Mouse (Mus musculus) liver (tissue): Measurements from ENCODE around the gene Nr6a1.

ENCODE experiments used
- DNase-seq: peaks from one replicate; pipeline ENCODE4 v3.0.0-alpha.2; 2020; ENCODE audit warnings: mixed read lengths

Gene Nr6a1

DNA sequence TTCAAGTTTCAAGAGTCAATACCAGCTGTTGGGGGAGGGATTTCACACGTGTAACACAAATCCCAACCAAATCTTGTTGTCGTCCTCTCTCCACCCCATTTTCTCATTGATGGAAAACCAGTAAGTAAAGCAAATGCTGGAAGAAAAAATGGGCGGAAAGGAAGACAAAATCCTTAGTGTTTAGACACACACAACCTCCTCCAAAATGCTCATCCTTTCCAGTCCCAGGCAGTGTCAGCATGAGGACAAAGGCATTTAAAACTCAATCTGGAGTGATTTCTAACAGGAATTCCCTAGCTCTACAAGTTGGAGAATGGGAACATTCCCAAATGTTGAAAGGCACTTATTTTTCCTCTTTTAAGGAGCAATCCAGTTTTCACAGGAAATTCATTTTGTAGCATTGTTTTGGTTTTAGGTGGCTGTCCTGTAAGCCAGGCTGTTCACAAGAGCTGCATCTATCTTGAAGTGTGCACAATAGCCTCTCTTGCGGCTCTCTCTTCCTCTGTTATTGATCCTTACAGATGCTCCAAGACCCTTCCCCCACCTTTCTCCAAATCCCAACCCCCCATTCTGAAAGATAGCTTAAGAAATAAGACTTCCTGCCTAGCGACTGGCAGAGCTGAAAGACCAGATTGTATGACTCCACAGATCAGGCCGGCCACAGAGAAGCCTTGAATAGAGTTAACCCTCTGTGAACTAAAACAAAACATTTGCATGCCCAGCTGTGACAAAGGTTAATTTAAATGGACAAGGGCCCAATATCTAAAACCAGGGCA, 145.4 kb downstream of the Nr6a1 start:
- DNase-seq: no peak

DNA sequence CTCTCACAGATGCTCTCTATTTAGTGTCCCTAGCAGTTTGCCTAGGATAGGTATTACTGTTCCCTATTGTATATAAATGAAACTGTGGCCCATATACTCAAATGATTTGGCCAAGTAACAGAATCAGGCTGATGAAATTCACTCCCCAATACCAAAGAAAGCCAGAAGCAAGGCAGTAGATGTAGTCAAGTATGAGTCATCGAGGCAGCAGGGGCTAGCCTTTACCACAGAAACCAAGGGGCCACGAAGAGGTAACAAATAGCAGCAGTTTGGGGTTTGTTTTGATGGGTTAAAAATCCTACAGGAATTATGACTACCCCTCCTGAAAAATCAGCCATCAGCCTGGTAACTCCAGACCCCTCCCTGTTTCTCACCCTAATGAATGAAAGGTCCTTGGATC, 147.5 kb downstream of the Nr6a1 start:
- no peak for DNase-seq

DNA sequence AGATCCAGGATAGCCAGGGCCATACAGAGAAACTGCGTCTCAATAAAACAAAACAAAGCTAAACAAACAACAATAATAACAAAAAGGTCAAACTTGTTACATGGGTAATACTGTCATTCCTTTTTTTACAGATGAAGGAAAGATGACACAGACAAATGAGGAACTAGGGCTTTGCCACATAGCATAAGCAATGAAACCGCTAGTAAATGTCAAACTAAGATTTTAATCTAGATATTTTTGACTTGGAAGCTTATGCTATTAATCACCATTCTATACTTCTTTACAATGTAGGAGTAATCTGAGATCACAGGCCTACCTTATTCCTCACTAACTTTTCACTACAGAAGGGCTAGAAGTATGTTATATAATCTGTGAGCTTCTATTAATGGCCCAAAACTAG, 150.2 kb downstream of the Nr6a1 start:
- DNase-seq: no peak

DNA sequence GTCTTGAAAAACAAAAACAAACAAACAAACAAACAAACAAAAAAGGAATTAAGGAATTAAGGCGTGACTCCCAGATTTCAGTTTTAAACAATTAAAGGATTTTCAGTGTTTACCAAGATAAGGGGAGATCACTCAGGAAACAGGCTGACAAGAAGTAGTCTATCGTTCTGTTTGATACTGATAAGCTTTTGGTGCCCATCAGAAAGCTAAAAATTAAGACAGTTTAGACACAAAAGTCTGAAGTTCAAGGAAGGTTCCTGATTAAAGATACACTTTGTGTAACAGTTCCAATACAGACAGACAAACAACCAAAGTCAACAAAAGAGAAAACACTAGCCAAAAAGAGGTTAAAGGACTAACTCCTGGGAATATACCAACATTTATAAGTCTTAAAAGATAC, 152.6 kb downstream of the Nr6a1 start:
- DNase-seq: no peak

DNA sequence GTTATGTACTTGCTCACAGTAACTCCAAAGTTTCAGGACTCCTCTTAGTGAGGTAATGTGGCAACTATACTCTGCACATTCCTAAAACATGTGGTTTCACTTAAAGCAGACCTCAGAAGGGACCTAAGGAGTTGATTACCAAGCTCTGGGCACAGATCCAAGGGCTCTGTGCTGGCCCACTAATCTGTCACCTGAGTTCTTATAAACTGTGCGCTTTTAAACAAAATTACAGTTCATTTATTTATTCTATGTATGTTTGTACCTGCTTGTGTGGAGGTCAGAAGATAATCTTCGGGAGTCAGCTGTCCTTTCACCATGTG, 156.1 kb downstream of the Nr6a1 start:
- no peak for DNase-seq

DNA sequence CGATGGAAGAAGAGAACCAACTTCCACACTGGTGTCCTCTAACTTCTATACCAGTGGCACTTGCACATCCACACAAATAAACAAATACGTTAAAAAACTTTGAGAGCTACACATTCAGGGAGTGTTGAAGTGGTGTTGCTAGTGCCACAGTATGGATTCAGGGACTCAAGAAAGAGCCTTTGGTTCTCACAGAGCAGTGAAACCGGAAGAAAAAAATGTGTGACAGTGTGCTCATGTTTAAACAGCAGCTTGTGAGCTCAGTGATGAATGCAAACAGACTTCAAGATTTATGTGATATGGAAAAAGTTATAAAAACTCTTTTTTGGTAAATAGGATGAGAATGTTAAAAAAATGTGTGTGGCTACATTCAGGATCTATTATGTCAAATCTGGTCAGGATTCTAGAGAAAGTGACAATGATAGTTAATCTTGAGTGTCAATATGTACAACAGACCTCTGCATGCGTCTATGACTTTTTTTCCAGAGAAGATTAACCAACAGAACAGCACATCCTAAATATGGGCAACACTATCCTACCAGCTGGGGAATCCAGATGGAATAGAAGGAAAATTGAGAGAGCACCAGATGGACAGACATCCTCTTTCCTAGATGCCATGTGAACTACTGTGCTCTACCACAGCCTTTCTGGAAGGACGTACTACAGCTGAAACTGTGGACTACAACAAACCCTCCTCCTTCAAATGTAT, 156.6 kb downstream of the Nr6a1 start:
- DNase-seq: no peak

DNA sequence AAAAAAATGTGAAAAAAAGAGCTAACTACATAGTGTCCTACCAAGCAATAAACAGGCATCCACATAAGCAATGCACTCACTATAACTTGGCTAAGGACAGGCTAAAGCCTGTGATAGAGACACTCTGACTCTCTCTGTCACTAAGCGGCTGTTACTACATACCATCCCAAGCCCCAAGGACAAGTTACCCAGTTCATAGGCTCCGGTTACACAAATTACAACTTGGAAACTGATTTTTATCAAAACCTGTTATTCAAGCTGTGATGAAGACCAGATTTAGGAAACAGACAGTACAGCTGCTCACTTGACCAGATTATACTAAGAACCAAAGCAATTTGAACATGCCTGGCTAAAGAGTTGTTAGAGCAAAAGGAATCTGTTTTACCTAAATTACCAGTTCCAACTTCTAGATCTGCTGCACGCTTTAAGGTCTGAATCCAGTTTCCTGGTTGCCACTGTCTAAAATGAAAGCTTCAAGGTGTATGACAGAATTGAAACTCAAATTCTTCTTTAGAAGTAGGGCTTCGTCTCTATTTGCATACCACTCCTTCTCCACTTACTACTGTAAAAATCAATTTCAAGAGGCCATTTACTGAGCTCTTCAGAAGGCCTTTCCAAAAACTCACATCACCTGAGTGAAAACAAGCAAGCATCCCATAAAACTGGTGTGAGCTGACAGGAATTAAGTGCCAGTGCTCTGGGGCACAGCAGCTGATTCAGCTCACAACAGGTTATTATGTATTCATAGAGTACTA, 160.1 kb downstream of the Nr6a1 start:
- no peak for DNase-seq

DNA sequence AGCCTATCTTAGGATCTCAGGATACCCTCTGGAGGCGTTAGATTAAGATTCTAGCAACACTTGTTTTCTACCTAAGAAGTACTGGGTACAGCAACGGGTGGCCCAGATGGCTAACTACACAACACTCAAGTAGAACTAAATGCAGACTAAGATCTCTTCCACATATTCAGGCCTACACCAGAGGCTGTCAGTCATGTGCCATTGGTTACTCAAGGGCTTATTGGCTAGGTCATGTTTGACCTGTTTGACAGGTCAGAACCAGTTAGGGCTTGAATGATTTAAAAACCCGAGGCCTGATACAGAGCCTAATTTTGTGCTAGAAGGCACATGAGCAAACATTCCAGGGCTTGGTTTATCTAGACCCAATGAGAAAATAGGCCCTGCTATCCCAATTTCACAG, 187.6 kb downstream of the Nr6a1 start:
- no peak for DNase-seq

DNA sequence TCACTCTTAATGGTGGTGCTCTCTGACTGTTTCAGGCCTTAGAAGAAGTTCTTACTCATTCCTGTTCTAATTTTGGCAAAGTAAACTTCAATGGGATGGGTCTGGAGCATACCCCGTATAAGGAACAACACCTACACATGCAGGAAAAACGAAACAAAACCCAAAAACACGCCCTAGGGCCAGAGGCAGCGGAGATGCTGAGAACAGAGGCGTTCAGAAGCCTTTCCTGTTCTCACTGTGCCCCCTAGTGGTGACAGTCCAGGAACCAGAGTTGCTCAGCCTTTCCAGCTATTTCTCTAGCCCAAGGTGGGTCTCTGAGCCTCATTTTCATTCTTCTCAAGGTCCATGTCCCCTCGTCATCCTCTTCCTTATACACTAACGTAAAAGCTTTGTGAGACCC, 188.1 kb downstream of the Nr6a1 start:
- peak; percentile 71 for DNase-seq

DNA sequence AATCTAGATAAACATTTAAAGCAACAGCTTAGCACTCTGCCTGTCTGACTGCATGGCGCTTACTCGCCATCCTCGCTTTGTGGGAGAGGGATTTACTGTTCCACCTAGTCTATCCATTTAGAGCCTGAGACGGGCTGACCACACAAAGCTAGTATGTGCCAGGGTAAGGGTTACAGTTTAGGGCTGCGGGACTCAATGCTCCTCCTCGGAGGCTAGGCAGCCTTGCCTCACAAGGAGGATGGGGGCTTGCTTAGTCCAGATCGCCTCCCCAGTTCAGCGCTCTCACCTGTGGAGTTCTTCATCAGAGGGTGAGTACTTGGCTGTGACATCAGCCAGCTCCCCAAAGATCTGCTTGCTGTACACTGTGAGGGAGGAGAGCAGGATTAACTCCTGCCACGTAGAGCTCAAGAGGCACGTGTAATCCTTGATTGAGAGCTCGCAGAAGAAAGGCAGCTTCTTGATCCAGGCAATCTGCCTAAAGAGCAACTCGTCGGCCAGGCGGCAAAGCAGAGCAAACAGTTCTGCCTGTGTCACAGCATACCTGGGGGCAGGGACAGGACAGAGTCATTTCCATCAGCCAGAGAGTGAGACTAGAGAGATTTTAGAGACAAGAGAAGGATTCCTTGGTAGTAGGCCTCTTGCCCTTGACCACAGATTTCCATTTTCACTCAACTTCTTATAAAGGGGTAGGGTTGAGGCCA, 188.7 kb downstream of the Nr6a1 start:
- DNase-seq: no peak

DNA sequence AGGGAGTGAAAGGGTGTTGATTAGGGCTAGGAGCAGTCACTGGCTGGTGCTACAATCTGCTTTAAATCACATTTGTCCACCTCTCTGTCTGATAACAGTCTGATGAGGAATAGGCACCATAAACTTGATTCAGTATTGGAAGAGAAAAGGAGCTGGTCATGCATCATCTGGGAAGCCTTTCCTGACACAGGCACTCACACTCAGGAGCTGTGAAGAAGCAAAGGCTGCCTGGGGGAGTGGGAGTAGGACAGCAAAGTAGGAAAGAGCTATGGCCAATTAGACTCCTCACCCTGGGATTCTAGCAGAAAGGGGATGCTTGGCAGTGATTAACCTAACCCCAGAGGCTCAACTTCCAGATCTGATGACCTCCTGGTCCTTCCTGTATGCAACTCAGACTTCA, 191.7 kb downstream of the Nr6a1 start:
- DNase-seq: no peak

DNA sequence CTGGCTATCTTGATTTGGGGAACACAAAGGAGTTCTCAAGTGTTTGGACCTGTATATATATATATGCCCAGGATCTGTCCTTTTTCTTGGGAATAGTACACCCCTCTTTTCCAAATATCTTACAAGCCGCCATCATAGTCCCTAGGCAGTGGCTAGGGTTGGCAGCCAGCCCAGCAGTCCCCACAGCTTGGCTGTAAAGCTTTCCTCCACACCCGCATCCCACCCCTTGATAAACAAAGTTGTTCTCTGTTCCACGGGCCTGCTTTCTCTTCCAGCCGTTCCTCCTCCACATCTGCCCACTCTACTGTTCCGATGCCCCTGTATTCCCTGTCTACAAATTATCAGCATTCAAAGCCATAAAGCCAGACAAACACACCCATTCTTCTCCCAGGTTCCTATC, 192.8 kb downstream of the Nr6a1 start:
- DNase-seq: no peak

DNA sequence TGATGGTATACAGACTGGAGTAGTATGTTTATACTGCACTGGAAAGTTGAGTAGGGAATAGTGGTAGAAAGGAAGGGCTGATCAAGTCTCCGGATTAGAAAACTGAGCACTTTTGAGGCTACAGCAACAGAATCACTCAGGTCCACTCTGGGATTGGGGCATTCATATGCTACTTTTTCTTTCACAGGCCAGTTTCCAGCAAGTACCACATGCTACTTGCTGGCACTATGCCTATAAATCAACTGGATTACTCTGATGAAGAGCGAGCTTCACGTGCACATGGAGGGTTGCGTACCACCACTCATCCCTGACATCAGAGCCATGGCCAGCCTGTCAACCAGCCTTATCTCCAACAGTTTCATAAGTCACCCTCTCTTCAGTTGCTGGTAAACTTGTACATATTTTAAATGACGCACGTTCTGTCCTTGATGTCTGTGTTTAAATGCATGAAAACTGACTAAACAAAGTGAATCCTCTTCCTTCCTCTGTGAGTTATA, 197.1 kb downstream of the Nr6a1 start:
- no peak for DNase-seq

DNA sequence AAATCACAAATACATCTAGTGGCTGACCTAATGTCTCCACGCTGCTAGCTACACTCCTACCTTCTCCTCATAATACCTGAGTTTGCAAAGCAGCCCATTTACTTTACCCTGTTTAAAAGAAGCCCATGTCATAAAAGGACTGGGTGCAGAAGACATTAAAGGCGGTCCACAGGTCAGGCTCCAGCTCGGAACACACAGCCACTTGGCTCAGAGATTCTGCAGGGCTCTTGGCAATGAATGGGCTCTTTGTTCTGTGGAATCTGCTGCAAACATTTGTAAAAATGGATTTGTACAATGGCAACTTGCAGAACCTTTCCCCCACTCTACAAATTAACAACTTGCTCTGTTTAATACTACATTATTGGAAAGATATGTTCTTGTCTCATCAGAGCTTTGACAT, 202.1 kb downstream of the Nr6a1 start:
- no peak for DNase-seq

DNA sequence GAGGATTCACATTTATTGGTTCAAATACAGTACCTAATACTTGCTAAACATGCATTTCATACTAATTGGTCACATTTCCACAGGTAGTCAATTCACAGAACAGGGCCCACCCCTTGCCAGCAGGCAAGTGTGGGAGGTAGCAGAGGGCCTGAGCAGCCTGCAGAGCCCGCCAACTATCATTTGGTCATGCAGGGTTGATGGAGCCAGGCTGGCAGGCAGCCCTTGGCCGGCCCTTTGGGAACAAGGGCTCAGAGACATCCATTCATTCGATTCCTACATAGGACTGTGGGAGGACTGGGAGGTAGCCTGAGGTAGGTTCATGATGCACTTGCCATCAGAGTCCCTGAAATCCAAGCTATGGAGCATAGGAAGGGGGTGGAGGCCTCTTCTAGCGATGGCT, 204.1 kb downstream of the Nr6a1 start:
- no peak for DNase-seq

DNA sequence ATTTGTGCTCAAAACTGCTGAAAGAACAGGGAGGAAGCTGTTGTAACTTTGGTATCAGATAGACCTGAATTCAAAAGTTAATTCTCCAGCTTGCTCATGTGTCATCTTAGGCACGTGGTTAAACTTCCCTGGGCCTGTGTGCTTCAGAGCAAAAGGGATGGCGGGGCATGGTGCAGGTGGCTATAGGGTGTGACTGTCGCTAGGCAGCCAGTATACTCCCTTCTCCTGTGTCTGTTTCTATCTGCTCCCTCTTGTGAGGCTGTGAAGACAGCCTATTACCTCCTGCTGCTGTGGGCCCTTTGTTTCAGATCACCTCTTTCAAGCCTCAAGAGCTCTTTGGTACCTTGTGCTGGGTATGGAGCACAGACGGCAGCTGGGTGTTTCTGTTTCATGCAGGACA, 205.4 kb downstream of the Nr6a1 start:
- DNase-seq: no peak

DNA sequence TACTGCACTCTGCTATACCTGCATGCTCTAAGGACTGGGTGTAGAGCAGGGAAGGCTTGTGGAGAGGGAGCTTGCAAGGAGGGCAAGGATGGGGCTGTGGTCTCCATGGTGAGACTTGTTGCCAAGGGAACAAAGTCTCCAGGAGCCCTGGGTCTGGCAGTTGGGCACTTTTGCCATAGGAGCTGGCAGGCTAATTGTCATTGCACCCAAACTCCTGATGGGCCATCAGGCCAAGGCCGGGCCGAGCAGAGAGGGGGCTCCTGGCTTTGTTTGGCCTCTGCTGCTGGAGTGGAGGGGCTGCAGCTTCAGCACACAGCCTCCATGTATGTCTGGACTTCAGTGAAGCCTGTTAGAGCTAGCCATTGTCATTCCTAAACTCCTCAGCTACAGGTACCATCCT, 206.8 kb downstream of the Nr6a1 start:
- DNase-seq: no peak

DNA sequence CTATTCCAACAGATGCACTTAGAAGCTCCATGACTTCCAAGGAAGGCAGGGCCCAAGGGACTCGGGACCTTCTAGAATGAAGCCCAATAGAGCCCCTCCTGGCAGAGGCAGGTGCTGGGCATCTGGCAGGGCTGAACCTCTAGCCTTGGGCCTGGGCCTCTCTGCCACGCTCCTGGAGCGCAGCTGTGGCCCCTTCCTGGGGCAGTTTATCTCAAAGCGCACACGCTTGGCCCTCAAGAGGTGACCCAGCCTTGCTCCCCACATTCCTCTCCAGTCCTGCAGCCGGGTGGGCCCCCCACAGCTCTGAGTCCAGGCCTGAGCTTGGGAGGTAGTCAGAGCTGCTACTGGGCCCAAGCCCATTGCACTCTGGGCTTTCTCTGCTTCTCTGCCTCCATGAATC, 208.1 kb downstream of the Nr6a1 start:
- no peak for DNase-seq

DNA sequence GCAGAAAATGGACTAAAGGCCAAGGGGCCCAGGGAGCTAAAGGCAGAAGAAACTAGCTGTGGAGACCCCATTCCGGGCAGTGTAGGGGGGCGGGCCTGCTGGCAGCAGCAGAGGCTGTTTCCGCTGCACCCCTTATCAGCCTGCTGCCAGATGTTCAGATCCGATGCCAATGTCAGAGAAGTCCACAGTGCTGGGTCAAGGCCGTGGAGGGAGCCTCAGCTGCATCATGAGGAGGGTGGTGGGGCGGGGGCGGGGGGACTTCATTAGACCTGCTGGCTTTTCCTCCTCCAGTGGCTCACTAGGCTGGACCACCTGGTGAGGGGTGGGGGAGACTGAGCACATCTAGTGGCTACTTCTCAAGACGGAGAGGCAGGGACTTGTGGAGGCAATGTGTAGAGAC, 208.8 kb downstream of the Nr6a1 start:
- peak; percentile 33 for DNase-seq

DNA sequence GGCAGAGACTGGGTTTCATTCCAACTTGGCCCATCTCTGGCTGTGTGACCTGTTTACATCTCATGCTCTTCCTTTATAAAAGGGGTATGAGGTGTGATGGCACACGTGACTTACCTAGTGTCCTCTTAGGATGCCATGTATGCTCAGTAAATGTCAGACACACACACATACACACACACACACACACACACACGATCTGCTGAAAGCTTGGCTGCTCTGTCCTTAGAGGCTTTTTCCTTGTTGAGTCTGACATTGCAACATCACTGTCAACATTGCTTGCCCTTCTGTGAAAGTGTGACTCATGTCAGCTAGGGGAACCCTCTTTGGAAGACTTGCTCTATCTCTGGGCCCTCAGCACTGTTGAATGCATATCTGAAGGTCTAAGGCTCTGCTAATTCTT, 210.1 kb downstream of the Nr6a1 start:
- DNase-seq: no peak

DNA sequence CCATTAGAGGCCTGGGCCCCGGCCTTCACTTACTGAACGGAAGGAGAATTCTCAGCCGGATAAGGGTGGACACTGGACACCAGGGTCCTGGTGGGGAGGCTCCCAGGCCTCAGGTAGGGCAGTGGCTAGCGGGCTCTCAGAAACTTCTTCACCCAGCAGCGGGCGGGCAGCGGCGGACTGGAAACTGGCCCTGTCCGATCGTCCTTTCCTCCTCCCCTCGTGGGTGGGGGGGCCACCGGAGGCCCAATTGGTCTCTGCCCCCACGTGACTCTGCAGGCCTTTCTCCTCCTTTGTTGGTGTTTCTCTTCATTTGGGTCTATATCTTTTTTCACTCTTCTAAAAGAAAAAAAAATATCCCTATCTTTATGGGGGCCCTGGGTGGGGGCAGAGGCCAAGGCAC, 213.2 kb downstream of the Nr6a1 start, which contains the start of gene Nr5a1:
Gene Nr5a1, minus strand, starts transcription at position 219 of the 400 bp plus-strand sequence.
- DNase-seq: no peak

DNA sequence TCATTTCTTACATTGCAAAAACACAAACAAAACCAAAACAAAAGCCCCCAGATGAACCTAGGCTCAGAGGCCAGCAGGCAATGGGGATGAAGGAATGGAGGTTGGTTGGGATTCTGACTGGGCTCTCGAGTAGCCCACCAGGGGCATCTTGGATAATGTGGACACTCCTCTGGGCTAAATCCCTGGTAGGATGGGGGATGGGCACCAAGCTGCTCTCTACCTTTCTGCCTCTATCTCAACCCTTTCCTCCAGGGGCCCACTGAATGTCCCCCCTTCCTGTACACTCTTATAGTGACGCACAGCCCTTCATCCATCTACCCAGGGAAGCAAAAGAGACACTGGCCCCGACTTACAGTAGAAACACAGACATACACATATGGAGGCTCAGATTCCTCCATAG, 213.9 kb downstream of the Nr6a1 start:
- DNase-seq: no peak

DNA sequence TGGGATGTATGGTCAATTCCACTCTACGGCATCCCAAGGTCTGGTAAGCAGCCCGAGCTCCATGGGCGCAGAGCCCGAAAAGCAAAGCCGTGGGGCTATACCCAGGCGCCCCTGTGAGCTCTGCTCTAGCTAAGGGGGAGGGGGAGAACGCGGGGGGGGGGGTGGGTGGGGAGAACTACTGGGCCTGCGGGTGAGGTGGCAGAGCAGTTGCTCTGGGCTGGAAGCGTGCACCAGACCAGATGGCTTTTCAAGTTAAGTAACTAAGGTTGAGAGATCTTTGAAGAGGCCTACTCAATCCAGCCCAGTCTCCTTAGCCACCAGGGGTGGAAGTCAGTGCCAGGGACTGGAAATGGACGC, 214.7 kb downstream of the Nr6a1 start:
- no peak for DNase-seq
